Mouse (Mus musculus): ENCODE measurements around the gene Ppp1r36.
"Not testable (repeated sequence)": the region's sequence is repeated elsewhere in the genome, so short reads cannot be mapped to it uniquely, and the experiment has no call there.

Gene Ppp1r36

GRCm38 (mm10) chr12:76397281-76397680 is 20.1 kb upstream of the Ppp1r36 start:
- in situ Hi-C loops (cut with MboI, MseI): loop anchor here (5.0 kb wide), 1 partner anchor 55 kb away; no protein-coding TSS in a partner anchor

DNA sequence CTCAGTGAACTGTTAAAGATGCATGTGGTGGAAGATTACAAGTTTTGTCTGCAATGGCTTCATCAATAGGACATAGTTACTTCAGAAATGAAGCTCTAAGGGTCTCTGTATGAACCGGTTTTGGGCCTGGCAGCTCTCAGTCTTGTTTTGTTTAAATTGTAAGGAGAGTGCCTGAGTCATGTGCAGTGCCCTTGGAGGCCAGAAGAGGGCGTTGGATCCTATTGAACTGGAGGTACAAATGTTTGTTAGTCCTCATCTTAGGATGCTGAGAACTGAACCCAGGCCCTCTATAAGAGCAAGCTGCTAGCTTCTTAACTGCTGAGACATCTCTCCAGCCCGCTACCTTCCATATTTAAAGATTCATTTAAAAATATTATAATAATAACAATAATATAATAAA is 15.7 kb upstream of the Ppp1r36 start:
- in situ Hi-C loops (cut with MboI, MseI): no loop called here

DNA sequence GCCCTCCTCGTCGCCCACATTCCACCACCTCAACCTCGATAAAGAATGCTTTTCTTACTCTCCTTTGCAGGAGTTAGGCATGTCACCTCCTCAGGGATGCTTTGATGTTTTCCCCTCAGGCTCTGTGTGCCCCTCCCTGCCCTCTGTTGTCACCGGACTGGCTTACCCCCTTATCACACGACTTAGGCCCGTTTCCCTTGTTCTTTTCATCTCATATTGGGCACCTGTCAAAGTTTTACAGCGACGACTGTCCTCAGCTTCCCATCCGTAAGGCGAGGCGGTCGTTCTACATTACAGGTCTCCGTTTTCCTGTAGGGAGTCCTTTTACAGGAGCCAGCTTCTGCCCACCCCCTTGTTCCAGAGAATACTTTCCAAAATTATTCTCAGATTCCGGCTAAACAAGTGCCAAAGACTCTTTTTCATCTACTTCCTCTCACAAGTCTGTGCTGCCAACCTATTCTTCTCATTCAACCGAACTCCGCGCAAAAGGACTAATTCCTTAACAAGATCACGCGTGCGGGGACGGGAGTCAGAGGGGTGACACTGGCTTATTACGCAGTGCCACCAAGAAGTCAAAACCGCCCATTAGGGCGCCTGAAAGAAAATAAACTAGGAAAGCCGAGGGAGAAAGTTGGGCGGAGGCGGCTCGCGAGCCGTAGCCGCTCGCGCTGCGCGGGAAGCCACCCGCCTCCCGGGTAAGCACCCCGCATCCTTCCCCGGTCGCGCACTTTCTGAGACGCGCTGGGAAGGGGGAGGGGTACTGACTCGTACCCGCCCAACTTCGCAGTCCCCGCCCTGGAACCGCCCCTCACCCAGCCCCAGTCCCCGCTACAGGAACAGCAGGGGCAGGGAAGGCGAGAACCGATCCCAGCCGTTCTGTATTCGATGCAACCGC is 14.1 kb upstream of the Ppp1r36 start:
- in situ Hi-C loops (cut with MboI, MseI): no loop called here

DNA sequence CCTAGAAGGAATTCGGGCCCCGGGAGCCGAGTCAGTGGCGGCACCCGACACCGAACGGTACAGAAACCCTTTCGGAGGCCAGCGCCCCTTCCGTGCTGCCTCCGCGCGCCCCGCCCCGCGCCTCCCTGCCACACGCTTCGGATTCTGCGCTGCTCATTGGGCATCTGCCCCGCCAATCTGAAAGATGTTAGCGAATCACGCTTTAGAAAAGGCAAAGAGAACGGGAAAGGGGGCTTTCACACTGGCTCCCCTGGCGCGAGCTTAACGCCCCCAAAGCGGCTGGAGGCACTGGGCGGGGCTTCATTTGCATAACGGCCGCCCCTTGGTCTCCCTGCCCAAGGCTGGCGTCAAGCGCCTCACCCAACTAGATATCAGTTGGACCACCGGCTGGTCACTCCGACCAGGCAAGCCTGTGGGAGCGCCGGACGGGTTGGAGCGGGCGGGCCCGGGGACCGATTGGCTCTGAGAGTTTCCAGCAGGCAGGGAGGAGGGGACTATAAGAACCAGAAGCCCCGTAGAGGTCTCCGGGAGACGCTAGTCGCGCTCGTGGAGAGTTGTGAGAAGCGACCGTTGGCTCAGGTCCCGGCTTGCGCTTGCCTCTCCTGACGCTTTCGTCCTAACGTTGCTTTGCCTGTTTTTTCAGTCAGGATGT is 13.3 kb upstream of the Ppp1r36 start, which contains the start of gene Hspa2:
TSS of gene Hspa2 (plus strand) at position 291 of the 652 bp plus-strand sequence.
- in situ Hi-C loops (cut with MboI, MseI): no loop called here

- in situ Hi-C loops (cut with MboI, MseI): no loop called here
Observed at GRCm38 (mm10) chr12:76404836-76405182, 12.5 kb upstream of the Ppp1r36 start.

GRCm38 (mm10) chr12:76405183-76405970 is 12.0 kb upstream of the Ppp1r36 start:
- in situ Hi-C loops (cut with MboI, MseI): no loop called here

DNA sequence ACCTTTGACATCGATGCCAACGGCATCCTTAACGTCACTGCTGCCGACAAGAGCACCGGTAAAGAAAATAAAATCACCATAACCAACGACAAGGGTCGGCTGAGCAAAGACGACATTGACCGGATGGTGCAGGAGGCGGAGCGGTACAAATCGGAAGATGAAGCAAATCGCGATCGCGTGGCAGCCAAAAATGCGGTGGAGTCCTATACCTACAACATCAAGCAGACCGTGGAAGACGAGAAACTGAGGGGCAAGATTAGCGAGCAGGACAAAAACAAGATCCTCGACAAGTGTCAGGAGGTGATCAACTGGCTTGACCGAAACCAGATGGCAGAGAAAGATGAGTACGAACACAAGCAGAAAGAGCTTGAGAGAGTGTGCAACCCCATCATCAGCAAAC is 11.4 kb upstream of the Ppp1r36 start:
- in situ Hi-C loops (cut with MboI, MseI): no loop called here

- in situ Hi-C loops (cut with MboI, MseI): no loop called here
Observed at GRCm38 (mm10) chr12:76407184-76407583, 10.2 kb upstream of the Ppp1r36 start.

DNA sequence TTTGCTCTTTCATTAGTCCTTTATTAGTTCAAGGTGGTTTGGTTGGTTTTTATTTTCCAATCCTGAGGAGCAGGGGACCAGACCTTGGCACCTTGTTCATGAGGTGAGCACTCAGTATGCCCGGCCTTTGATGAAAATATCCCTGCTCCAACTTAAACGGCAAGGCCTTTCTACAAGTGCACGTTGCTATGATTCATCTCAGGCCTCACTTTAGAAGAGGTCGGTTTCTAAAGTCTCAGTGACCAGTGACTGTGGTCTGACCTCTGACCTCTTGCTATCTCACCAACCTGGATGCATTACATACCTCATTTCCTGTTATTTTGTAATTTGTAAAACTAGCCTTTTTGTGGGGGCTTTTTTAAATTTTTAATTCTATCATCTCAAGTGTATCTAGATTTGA is 8.2 kb upstream of the Ppp1r36 start:
- in situ Hi-C loops (cut with MboI, MseI): no loop called here

GRCm38 (mm10) chr12:76415383-76416010 is 1.8 kb upstream of the Ppp1r36 start:
- in situ Hi-C loops (cut with MboI, MseI): no loop called here

GRCm38 (mm10) chr12:76418346-76418745 is 1.0 kb downstream of the Ppp1r36 start:
- in situ Hi-C loops (cut with MboI, MseI): no loop called here

GRCm38 (mm10) chr12:76425256-76425655 is 7.9 kb downstream of the Ppp1r36 start:
- in situ Hi-C loops (cut with MboI, MseI): no loop called here

- in situ Hi-C loops (cut with MboI, MseI): no loop called here
Observed at GRCm38 (mm10) chr12:76427546-76427945, 10.2 kb downstream of the Ppp1r36 start.

DNA sequence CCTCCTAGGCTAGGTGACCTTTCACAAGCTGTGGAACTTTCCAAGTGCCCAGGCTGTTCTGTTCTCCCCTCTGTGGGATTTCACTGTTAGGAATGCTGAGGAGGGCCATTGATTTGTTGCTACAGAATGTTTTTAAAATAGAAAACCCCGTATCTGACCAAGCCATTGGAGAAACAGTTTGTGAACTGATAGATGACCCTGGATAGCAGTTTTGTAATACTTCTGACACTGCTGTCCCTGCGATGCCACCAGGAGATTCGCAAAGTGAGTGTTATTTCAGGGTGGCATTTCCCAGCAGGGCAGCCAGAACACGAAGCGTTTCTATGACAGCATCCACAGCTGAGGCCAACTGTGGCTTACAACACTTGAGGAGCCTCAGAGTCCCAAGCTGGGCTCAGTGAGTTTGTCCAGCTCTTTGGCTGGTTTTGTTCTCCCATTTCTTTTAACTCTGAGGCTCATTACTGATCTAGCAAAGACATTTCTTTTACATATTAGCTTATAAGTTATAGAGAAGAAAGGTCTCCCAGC is 13.6 kb downstream of the Ppp1r36 start:
- in situ Hi-C loops (cut with MboI, MseI): no loop called here

DNA sequence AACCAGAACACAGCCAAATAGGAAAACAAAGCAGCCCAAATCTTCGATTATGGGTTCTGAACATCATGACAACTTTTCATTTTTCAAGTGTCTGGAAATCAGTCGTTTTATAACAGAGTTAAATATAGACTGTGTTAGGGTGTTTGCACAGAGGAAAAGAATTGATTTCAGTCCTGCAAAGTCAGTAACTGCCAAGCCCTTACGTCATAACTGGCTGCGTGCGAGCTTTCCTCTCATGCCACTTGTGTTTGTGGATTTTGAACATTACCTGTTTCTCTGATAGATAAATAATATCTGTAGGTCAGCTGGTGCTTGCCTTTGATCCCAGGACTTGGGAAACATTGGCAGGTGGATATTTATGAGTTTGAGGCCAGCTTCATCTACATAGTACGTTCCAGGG is 14.1 kb downstream of the Ppp1r36 start:
- in situ Hi-C loops (cut with MboI, MseI): no loop called here

DNA sequence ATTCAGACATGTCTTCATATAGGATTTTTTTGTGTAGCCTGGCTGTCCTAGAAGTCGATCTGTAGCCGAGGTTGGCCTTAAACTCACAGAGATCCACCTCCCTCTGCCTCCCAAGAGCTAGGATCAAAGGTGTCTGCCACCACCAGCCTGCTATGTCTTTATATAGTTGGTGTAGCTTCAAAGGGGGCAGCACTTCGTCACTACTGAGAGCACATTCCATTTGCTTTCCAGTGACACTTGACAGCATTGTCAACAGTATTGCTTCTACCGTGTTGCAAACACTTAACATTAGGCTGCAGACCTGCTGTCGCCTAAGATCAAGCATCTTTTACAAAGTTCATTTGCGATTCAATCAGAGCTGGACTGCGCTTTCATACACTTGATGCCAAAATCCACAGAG is 16.8 kb downstream of the Ppp1r36 start:
- in situ Hi-C loops (cut with MboI, MseI): no loop called here

GRCm38 (mm10) chr12:76435084-76435483 is 17.7 kb downstream of the Ppp1r36 start:
- in situ Hi-C loops (cut with MboI, MseI): no loop called here

- in situ Hi-C loops (cut with MboI, MseI): no loop called here
Observed at GRCm38 (mm10) chr12:76435549-76435948, 18.2 kb downstream of the Ppp1r36 start.

- in situ Hi-C loops (cut with MboI, MseI): not testable (repeated sequence)
Observed at GRCm38 (mm10) chr12:76443488-76443887, 26.1 kb downstream of the Ppp1r36 start.

DNA sequence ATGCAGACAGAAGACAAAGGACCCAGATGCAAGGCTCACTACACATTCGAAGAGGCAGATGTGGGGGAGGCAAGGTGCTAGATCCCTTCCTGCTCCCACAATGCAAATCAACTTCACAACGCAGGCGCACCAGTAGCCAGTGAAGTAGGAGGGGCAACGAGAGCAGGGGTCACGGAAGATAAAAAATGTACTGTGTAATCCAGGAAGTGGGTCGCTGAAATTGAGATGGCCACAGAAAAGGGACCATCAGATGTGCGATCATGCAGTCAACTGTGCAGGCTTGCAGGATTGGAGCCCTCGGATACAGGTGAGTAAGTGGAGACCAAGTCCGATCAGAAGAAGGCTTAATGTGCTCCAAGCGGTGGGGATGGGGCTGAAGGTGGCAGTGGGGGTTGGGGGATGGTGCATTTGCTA is 27.0 kb downstream of the Ppp1r36 start:
- in situ Hi-C loops (cut with MboI, MseI): no loop called here

GRCm38 (mm10) chr12:76444862-76445261 is 27.5 kb downstream of the Ppp1r36 start:
- in situ Hi-C loops (cut with MboI, MseI): no loop called here
